Mouse (Mus musculus) embryo, embryonic 10.5 days (tissue): ENCODE measurements around the gene Gm17657.

Experiments used
- DNase-seq: peaks from one replicate; pipeline ENCODE4 v3.0.0-alpha.2; 2015; ENCODE audit warnings: low spot score

The Gm17657 gene

GRCm38 (mm10) chr17:29485336-29486233 lies 63.9 kb downstream of the Gm17657 start:
- DNase-seq, result no peak

- no peak for DNase-seq
Observed at GRCm38 (mm10) chr17:29484431-29484830, 65.0 kb downstream of the Gm17657 start.

- DNase-seq, result no peak
Observed at GRCm38 (mm10) chr17:29483282-29483681, 66.2 kb downstream of the Gm17657 start.

GRCm38 (mm10) chr17:29482632-29483031 lies 66.8 kb downstream of the Gm17657 start:
- no peak for DNase-seq

- DNase-seq, result no peak
Observed at GRCm38 (mm10) chr17:29480256-29480655, 69.2 kb downstream of the Gm17657 start.

GRCm38 (mm10) chr17:29478271-29478670 lies 71.2 kb downstream of the Gm17657 start:
- no peak for DNase-seq

GRCm38 (mm10) chr17:29477357-29477756 lies 72.1 kb downstream of the Gm17657 start:
- DNase-seq, result no peak

- DNase-seq, result no peak
Observed at GRCm38 (mm10) chr17:29476461-29476860, 73.0 kb downstream of the Gm17657 start.

- no peak for DNase-seq
Observed at GRCm38 (mm10) chr17:29475142-29475541, 74.3 kb downstream of the Gm17657 start.

- no peak for DNase-seq
Observed at GRCm38 (mm10) chr17:29474036-29474435, 75.4 kb downstream of the Gm17657 start.

- DNase-seq, result no peak
Observed at GRCm38 (mm10) chr17:29473466-29473865, 76.0 kb downstream of the Gm17657 start.
